Mouse (Mus musculus): ENCODE measurements around the gene Zfp568.

The Zfp568 gene

GRCm38 (mm10) chr7:29989031-29989430 lies 5.3 kb downstream of the Zfp568 start:
- DNase-seq (ENCODE audit: low read depth, low spot score): no peak

- DNase-seq (ENCODE audit: low read depth, low spot score): no peak
Observed at GRCm38 (mm10) chr7:29992698-29993097, 8.9 kb downstream of the Zfp568 start.

- no peak for DNase-seq (ENCODE audit: low read depth, low spot score)
Observed at GRCm38 (mm10) chr7:29993340-29993739, 9.6 kb downstream of the Zfp568 start.

- no peak for DNase-seq (ENCODE audit: low read depth, low spot score)
Observed at GRCm38 (mm10) chr7:29995134-29995533, 11.4 kb downstream of the Zfp568 start.

- no peak for DNase-seq (ENCODE audit: low read depth, low spot score)
Observed at GRCm38 (mm10) chr7:30000601-30001000, 16.8 kb downstream of the Zfp568 start.

GRCm38 (mm10) chr7:30007601-30008000 lies 23.8 kb downstream of the Zfp568 start:
- DNase-seq (ENCODE audit: low read depth, low spot score): peak; percentile 53

- DNase-seq (ENCODE audit: low read depth, low spot score): no peak
Observed at GRCm38 (mm10) chr7:30008020-30008690, 24.4 kb downstream of the Zfp568 start.

- peak; percentile 79 for DNase-seq (ENCODE audit: low read depth, low spot score)
Observed at GRCm38 (mm10) chr7:30009321-30010085, 25.7 kb downstream of the Zfp568 start.

- DNase-seq (ENCODE audit: low read depth, low spot score): peak; percentile 29
Observed at GRCm38 (mm10) chr7:30010551-30011195, 26.9 kb downstream of the Zfp568 start.

- peak; percentile 85 for DNase-seq (ENCODE audit: low read depth, low spot score)
Observed at GRCm38 (mm10) chr7:30012956-30013363, 29.2 kb downstream of the Zfp568 start.

GRCm38 (mm10) chr7:30017226-30017625 lies 33.5 kb downstream of the Zfp568 start:
- DNase-seq (ENCODE audit: low read depth, low spot score): peak; percentile 55

- no peak for DNase-seq (ENCODE audit: low read depth, low spot score)
Observed at GRCm38 (mm10) chr7:30019543-30019942, 35.8 kb downstream of the Zfp568 start.

GRCm38 (mm10) chr7:30023324-30023723 lies 39.6 kb downstream of the Zfp568 start:
- no peak for DNase-seq (ENCODE audit: low read depth, low spot score)

- DNase-seq (ENCODE audit: low read depth, low spot score): no peak
Observed at GRCm38 (mm10) chr7:30023800-30024199, 40.0 kb downstream of the Zfp568 start.

GRCm38 (mm10) chr7:30025358-30025757 lies 41.6 kb downstream of the Zfp568 start:
- no peak for DNase-seq (ENCODE audit: low read depth, low spot score)

GRCm38 (mm10) chr7:30027331-30027730 lies 43.6 kb downstream of the Zfp568 start:
- no peak for DNase-seq (ENCODE audit: low read depth, low spot score)

- DNase-seq (ENCODE audit: low read depth, low spot score): no peak
Observed at GRCm38 (mm10) chr7:30028572-30028971, 44.8 kb downstream of the Zfp568 start.

GRCm38 (mm10) chr7:30030677-30031076 lies 46.9 kb downstream of the Zfp568 start:
- no peak for DNase-seq (ENCODE audit: low read depth, low spot score)

- DNase-seq (ENCODE audit: low read depth, low spot score): no peak
Observed at GRCm38 (mm10) chr7:30031379-30031778, 47.6 kb downstream of the Zfp568 start.

- no peak for DNase-seq (ENCODE audit: low read depth, low spot score)
Observed at GRCm38 (mm10) chr7:30034331-30034730, 50.6 kb downstream of the Zfp568 start.

GRCm38 (mm10) chr7:30044354-30044753 lies 60.6 kb downstream of the Zfp568 start:
- no peak for DNase-seq (ENCODE audit: low read depth, low spot score)

GRCm38 (mm10) chr7:30048126-30048525 lies 64.4 kb downstream of the Zfp568 start:
- no peak for DNase-seq (ENCODE audit: low read depth, low spot score)

All from brain, adult 2 months (tissue).